In the genomic region with DNA sequence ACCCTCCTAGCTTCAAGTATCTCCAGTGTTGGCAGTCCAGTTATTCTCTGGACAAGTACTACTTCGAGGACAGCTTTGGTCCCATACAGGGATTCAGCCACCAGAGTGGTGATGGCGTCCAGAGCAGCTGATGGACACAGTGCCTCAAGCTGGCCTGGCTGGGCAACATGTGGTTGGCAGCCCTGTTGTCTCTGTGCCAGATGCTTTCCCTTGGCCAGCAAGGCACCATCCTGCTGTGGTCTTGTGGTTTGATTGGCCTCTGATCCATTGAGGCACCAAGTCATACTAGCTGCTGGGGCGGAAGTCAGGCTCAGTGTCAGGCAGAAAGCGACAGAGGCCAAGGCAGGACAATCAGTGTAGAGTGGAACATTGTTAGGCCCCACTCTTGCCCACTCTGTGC, we compare ENCODE assay signal across 14 mouse cellular contexts. TPM values are rescaled to one million over a fixed set of nuclear protein-coding genes. Genes with fewer than 3 reads are reported as not detected.
DNase-seq lines count a peak whose midpoint lies in the region; ATAC-seq and TF ChIP-seq lines count a peak whose summit lies in the region.
"Had no signal": no experiment of that assay in that cellular context is flagged by ENCODE, and none has a peak within 500 bp of the region (broad histone marks: within the 10 kb centered on the region; RNA-seq: fewer than 3 reads in every experiment).

No protein-coding gene starts in this region.

- no peak for DNase-seq in heart, adult 18-20 months
- DNase-seq in midbrain, postnatal 0 days (ENCODE audit: low spot score) = no peak
- no peak for DNase-seq in stomach, postnatal 0 days (ENCODE audit: low spot score)
- DNase-seq in right cerebral cortex, postnatal 14 days = no peak
- DNase-seq in c-Kit-positive CD71-positive TER-119-positive erythroid progenitor cells, embryonic 14.5 days (ENCODE audit: low spot score) = no peak
- DNase-seq: cerebellum, adult 18-20 months had no signal

- 70% methylated on average over 4 of the region's 4 CpGs for WGBS in heart, embryonic 15.5 days
- 82% methylated on average over 4 of the region's 4 CpGs for WGBS in midbrain, postnatal 0 days
- 83% methylated on average over 4 of the region's 4 CpGs for WGBS in midbrain, embryonic 13.5 days
- WGBS in intestine, embryonic 16.5 days = 85% methylated on average over 4 of the region's 4 CpGs
- WGBS in stomach, postnatal 0 days = 82% methylated on average over 4 of the region's 4 CpGs

- H3K27me3 ChIP-seq in heart, embryonic 15.5 days = peaks cover 43% of the 10 kb centered on the region
- peaks cover 16% of the 10 kb centered on the region for H3K27me3 ChIP-seq in midbrain, postnatal 0 days (ENCODE audit: insufficient read depth, low read length)
- peaks cover 73% of the 10 kb centered on the region for H3K27me3 ChIP-seq in midbrain, embryonic 13.5 days
- peaks cover 23% of the 10 kb centered on the region for H3K27me3 ChIP-seq in intestine, embryonic 16.5 days (replicated peaks; ENCODE audit: control insufficient read depth, insufficient read depth, low read length)
- no peaks in the 10 kb centered on the region for H3K27me3 ChIP-seq in stomach, postnatal 0 days (ENCODE audit: control insufficient read depth, insufficient read depth, low read length)

- H3K4me3 ChIP-seq in heart, embryonic 15.5 days = no peak overlapping the region
- H3K4me3 ChIP-seq in midbrain, postnatal 0 days (ENCODE audit: low read depth, low read length) = no peak overlapping the region
- no peak overlapping the region for H3K4me3 ChIP-seq in midbrain, embryonic 13.5 days (replicated peaks)
- H3K4me3 ChIP-seq in intestine, embryonic 16.5 days (ENCODE audit: low read length) = no peak overlapping the region
- H3K4me3 ChIP-seq in stomach, postnatal 0 days (ENCODE audit: low read depth, low read length) = no peak overlapping the region

- no peak for TF ChIP-seq EP300 in stomach, postnatal 0 days (optimal IDR thresholded peaks at IDR 0.05)

- peak overlapping the region; percentile 56 for H3K27ac ChIP-seq in heart, embryonic 15.5 days
- 0 out of 2 replicates have a peak overlapping the region, but pooled peaks have one; percentile 27 for H3K27ac ChIP-seq in midbrain, postnatal 0 days (ENCODE audit: low read depth, low read length)
- no peak overlapping the region for H3K27ac ChIP-seq in midbrain, embryonic 13.5 days
- H3K27ac ChIP-seq in intestine, embryonic 16.5 days (ENCODE audit: low read length) = peak overlapping the region; percentile 58
- H3K27ac ChIP-seq in stomach, postnatal 0 days (replicated peaks) = peak overlapping the region; percentile 56; the same call in 1 of the 2 replicates

- H3K9ac ChIP-seq in heart, embryonic 15.5 days = no peak overlapping the region
- H3K9ac ChIP-seq in midbrain, postnatal 0 days (replicated peaks; ENCODE audit: low read length, poor library complexity, severe bottlenecking) = no peak overlapping the region
- H3K9ac ChIP-seq in midbrain, embryonic 13.5 days (replicated peaks) = no peak overlapping the region
- H3K9ac ChIP-seq in intestine, embryonic 16.5 days (ENCODE audit: low read depth, low read length) = no peak overlapping the region
- H3K9ac ChIP-seq in stomach, postnatal 0 days (ENCODE audit: low read length) = no peak overlapping the region

- H3K4me2 ChIP-seq in heart, embryonic 15.5 days = no peak overlapping the region
- no peak overlapping the region for H3K4me2 ChIP-seq in midbrain, postnatal 0 days (ENCODE audit: low read depth, low read length, poor library complexity, severe bottlenecking)
- no peak overlapping the region for H3K4me2 ChIP-seq in midbrain, embryonic 13.5 days (replicated peaks)
- no peak overlapping the region for H3K4me2 ChIP-seq in intestine, embryonic 16.5 days (ENCODE audit: low read depth, low read length)
- no peak overlapping the region for H3K4me2 ChIP-seq in stomach, postnatal 0 days (replicated peaks; ENCODE audit: low read depth)

- peaks cover 60% of the 10 kb centered on the region for H3K4me1 ChIP-seq in heart, embryonic 15.5 days (replicated peaks)
- peaks cover 25% of the 10 kb centered on the region for H3K4me1 ChIP-seq in midbrain, postnatal 0 days (ENCODE audit: insufficient read depth, low read length)
- peaks cover 33% of the 10 kb centered on the region for H3K4me1 ChIP-seq in midbrain, embryonic 13.5 days (replicated peaks)
- peaks cover 39% of the 10 kb centered on the region for H3K4me1 ChIP-seq in intestine, embryonic 16.5 days (ENCODE audit: control insufficient read depth, insufficient read depth, low read length)
- H3K4me1 ChIP-seq in stomach, postnatal 0 days (replicated peaks; ENCODE audit: control insufficient read depth, insufficient read depth) = peaks cover 8% of the 10 kb centered on the region; the same call in 1 of the 2 replicates

- ATAC-seq in heart, embryonic 15.5 days (replicated peaks; ENCODE audit: insufficient number of reproducible peaks, insufficient read depth, low FRiP score, low read depth) = no peak
- no peak for ATAC-seq in midbrain, postnatal 0 days (ENCODE audit: low FRiP score)
- ATAC-seq in midbrain, embryonic 13.5 days = no peak
- no peak for ATAC-seq in intestine, embryonic 16.5 days
- no peak for ATAC-seq in stomach, postnatal 0 days (ENCODE audit: low FRiP score, low TSS enrichment)
- ATAC-seq: forebrain, embryonic 14.5 days had no signal

- H3K36me3 ChIP-seq in heart, embryonic 15.5 days = no peaks in the 10 kb centered on the region
- H3K36me3 ChIP-seq in midbrain, postnatal 0 days (ENCODE audit: insufficient read depth, low read length) = no peaks in the 10 kb centered on the region
- no peaks in the 10 kb centered on the region for H3K36me3 ChIP-seq in midbrain, embryonic 13.5 days
- H3K36me3 ChIP-seq in intestine, embryonic 16.5 days (ENCODE audit: control insufficient read depth, insufficient read depth, low read length) = peaks cover 2% of the 10 kb centered on the region; the same call in 1 of the 2 replicates
- peaks cover 4% of the 10 kb centered on the region; the same call in 1 of the 2 replicates for H3K36me3 ChIP-seq in stomach, postnatal 0 days (ENCODE audit: control insufficient read depth, insufficient read depth, low read length)

- H3K9me3 ChIP-seq in heart, embryonic 15.5 days (replicated peaks) = no peaks in the 10 kb centered on the region
- H3K9me3 ChIP-seq in midbrain, postnatal 0 days (ENCODE audit: low read length) = no peaks in the 10 kb centered on the region
- no peaks in the 10 kb centered on the region for H3K9me3 ChIP-seq in midbrain, embryonic 13.5 days
- no peaks in the 10 kb centered on the region for H3K9me3 ChIP-seq in intestine, embryonic 16.5 days (ENCODE audit: control insufficient read depth, low read length)
- no peaks in the 10 kb centered on the region for H3K9me3 ChIP-seq in stomach, postnatal 0 days (ENCODE audit: control insufficient read depth, low read length)

- TF ChIP-seq CTCF in midbrain, postnatal 0 days (IDR thresholded peaks at IDR 0.05) = no peak
- no peak for TF ChIP-seq CTCF in stomach, postnatal 0 days (IDR thresholded peaks at IDR 0.05; ENCODE audit: low read depth)

RNA-seq across cellular contexts. Expression of gene Scarf2, which starts 12.0 kb away (rescaled TPM):
- polyA plus RNA-seq in heart, embryonic 15.5 days (2015; fragmentation: Nextera tagmentation; extraction: Ambion mirVana) = 6.6 and 11.3 TPM in 2 replicates
- 1 to 10 TPM; 4.8 TPM for total RNA-seq in heart, adult 18-20 months (2021)
- total RNA-seq in midbrain, postnatal 0 days (2014; rRNA removed) = 8.5 and 12.6 TPM in 2 replicates
- 2.1 and 2.4 TPM in 2 replicates for polyA plus RNA-seq in midbrain, postnatal 0 days (2015; fragmentation: Nextera tagmentation; extraction: Ambion mirVana)
- 0.85 and 1.6 TPM in 2 replicates for polyA plus RNA-seq in midbrain, embryonic 13.5 days (2015; fragmentation: Nextera tagmentation; extraction: Ambion mirVana)
- polyA plus RNA-seq in intestine, embryonic 16.5 days (2015; fragmentation: Nextera tagmentation; extraction: Ambion mirVana) = 4.4 and 5.7 TPM in 2 replicates
- polyA plus RNA-seq in stomach, postnatal 0 days (2015; fragmentation: Nextera tagmentation; extraction: Ambion mirVana) = 7.8 and 10.7 TPM in 2 replicates

RNA-seq across cellular contexts. Expression of gene B830017H08Rik, which starts 23.8 kb away (rescaled TPM):
- polyA plus RNA-seq in heart, embryonic 15.5 days (2015; fragmentation: Nextera tagmentation; extraction: Ambion mirVana) = not detected in 2 replicates
- total RNA-seq in heart, adult 18-20 months (2021) = not detected
- 7.0 and 13.5 TPM in 2 replicates for total RNA-seq in midbrain, postnatal 0 days (2014; rRNA removed)
- 7.8 and 8.5 TPM in 2 replicates for polyA plus RNA-seq in midbrain, postnatal 0 days (2015; fragmentation: Nextera tagmentation; extraction: Ambion mirVana)
- 0.54 and 0.70 TPM in 2 replicates for polyA plus RNA-seq in midbrain, embryonic 13.5 days (2015; fragmentation: Nextera tagmentation; extraction: Ambion mirVana)
- not detected in 2 replicates for polyA plus RNA-seq in intestine, embryonic 16.5 days (2015; fragmentation: Nextera tagmentation; extraction: Ambion mirVana)
- not detected in 2 replicates for polyA plus RNA-seq in stomach, postnatal 0 days (2015; fragmentation: Nextera tagmentation; extraction: Ambion mirVana)
- total RNA-seq: adrenal gland, adult 18-20 months; ES-E14; megakaryocyte progenitor cell, adult 5-6 weeks had no signal
- polyA plus RNA-seq: heart, postnatal 0 days had no signal

RNA-seq across cellular contexts. Expression of gene Car15, which starts 29.0 kb away (rescaled TPM):
- polyA plus RNA-seq in heart, embryonic 15.5 days (2015; fragmentation: Nextera tagmentation; extraction: Ambion mirVana) = 1.5 and 2.1 TPM in 2 replicates
- 1 to 10 TPM; 1.7 to 2.1 TPM for total RNA-seq in heart, adult 18-20 months (2021)
- total RNA-seq in midbrain, postnatal 0 days (2014; rRNA removed) = 2.4 and 12.8 TPM in 2 replicates
- polyA plus RNA-seq in midbrain, postnatal 0 days (2015; fragmentation: Nextera tagmentation; extraction: Ambion mirVana) = 1.7 and 2.0 TPM in 2 replicates
- 5.3 and 5.5 TPM in 2 replicates for polyA plus RNA-seq in midbrain, embryonic 13.5 days (2015; fragmentation: Nextera tagmentation; extraction: Ambion mirVana)
- polyA plus RNA-seq in intestine, embryonic 16.5 days (2015; fragmentation: Nextera tagmentation; extraction: Ambion mirVana) = 1.1 and 1.2 TPM in 2 replicates
- polyA plus RNA-seq in stomach, postnatal 0 days (2015; fragmentation: Nextera tagmentation; extraction: Ambion mirVana) = 0.63 and 1.3 TPM in 2 replicates

RNA-seq across cellular contexts. Expression of gene Klhl22, which starts 49.7 kb away (rescaled TPM):
- 33.0 and 45.7 TPM in 2 replicates for polyA plus RNA-seq in heart, embryonic 15.5 days (2015; fragmentation: Nextera tagmentation; extraction: Ambion mirVana)
- total RNA-seq in heart, adult 18-20 months (2021) = 10 to 100 TPM; 18.2 to 24.2 TPM
- 150 and 156 TPM in 2 replicates for total RNA-seq in midbrain, postnatal 0 days (2014; rRNA removed)
- 79.3 and 82.6 TPM in 2 replicates for polyA plus RNA-seq in midbrain, postnatal 0 days (2015; fragmentation: Nextera tagmentation; extraction: Ambion mirVana)
- polyA plus RNA-seq in midbrain, embryonic 13.5 days (2015; fragmentation: Nextera tagmentation; extraction: Ambion mirVana) = 64.9 and 68.9 TPM in 2 replicates
- 56.5 and 59.2 TPM in 2 replicates for polyA plus RNA-seq in intestine, embryonic 16.5 days (2015; fragmentation: Nextera tagmentation; extraction: Ambion mirVana)
- polyA plus RNA-seq in stomach, postnatal 0 days (2015; fragmentation: Nextera tagmentation; extraction: Ambion mirVana) = 32.0 and 34.0 TPM in 2 replicates
